Mouse (Mus musculus) thymus, postnatal 0 days (tissue): Measurements from ENCODE around the gene Hras. TPM values are rescaled to one million over a fixed set of nuclear protein-coding genes. Genes with fewer than 3 reads are reported as not detected.

Source experiments
- DNase-seq: peaks from one replicate; pipeline ENCODE4 v3.0.0-alpha.2; 2015; ENCODE audit warnings: low spot score
- polyA plus RNA-seq: library from polyadenylated mRNA; unstranded; fragments of >200 nt; fragmentation: Nextera tagmentation; extraction: Ambion mirVana; gene quantifications from 2 replicates; pipeline ENCODE4 v1.2.1, GENCODE M21; 2015

Hras gene
- polyA plus RNA-seq, 1 experiment from 2014 or later = 66.5 TPM

DNA sequence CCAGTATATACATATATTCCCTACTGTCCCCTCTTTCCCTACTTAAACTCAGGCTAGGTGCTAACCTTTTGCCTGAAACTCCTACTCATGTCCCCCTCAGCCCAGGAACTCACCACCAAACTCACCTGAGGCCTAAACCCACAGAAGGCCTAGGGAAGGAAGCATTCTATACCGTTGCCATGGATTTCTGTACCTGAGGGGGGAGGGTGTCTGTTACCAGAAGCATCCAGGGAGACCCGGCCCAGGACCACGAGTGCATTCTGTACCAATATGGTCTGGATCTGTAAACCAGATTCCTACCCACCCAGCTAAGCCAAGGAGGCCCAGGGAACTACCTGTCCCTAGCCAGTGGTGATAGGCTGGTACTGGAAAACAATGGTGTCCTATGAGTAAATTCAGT lies 20.5 kb upstream of the Hras start:
- no peak for DNase-seq

DNA sequence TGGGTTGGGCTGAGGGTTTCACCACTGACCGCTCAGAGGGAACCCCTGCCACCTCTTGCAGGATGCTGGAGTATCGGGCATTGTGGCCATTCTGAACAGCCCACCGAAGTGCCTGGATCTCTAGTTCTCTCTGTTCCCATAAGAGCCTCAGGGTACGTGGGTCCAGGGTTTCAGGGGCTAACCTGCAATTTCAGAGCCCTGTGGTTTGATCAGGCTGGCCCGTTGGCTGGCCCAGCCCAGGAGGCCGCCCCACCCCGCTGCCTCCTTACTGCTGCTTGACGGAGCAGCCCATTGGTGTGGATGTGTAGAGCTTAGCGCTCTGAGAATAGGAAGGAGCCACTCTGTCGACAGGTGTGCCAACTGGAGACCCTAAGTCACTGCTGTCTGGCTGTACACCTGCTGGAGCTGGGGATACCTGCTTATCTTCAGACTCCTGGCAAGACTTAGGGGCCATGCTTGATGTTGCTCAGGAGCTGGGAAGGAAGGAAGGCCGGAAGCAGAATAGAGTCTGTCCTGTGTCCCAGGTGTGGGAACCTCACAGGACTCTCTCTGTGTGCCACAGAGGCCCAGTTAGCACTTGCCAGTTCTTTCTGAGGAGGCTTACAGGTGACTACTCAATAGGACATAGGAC lies 19.9 kb upstream of the Hras start, which contains the start of gene Lmntd2:
Gene Lmntd2 (minus strand): TSS at position 476 of the 631 bp plus-strand sequence.
- DNase-seq = no peak

DNA sequence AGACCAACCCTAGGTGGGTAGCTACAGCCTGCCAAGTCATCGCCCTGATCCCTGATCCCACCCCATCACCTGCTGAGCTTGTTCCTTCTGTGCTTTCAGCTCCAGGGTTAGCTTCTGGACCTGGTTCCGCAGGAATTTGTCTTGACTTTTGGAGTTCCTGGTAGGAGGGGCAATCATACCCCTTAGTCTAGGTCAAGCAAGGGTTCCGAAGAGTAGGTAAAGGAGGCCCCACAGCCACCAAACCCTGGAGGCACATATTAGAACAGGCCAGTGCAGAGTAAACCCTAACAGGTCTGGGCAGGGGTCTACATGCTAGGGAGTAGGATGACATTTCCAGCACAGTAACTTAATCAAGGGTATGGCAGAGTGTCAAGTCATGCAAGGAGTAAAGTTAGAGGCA lies 19.3 kb upstream of the Hras start:
- DNase-seq = no peak

DNA sequence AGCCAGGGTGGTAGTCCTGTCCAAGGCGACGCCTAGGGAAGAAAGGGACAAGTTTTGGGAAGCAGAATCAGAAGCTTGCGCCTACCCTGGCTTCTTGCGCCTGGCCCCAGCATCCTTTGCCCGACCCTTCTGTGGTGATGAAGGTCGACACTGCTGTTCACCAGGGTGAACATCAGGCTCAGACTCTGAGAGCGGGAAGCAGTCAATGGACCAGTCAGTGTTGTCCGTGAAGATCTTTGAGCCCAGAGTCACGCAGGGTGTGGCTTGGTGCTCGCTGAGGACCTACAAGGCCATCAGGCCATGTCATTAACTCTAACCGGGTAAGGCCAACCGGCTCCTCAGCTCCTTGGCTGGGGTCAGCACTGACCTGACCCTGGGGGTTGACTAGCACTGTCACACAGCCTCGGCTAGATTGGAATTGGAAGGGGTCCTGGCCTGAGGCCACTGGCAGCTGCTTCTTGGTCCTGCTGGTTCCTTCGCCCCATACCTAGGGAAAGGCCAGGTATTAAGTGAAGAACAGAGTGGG lies 16.9 kb upstream of the Hras start:
- no peak for DNase-seq

DNA sequence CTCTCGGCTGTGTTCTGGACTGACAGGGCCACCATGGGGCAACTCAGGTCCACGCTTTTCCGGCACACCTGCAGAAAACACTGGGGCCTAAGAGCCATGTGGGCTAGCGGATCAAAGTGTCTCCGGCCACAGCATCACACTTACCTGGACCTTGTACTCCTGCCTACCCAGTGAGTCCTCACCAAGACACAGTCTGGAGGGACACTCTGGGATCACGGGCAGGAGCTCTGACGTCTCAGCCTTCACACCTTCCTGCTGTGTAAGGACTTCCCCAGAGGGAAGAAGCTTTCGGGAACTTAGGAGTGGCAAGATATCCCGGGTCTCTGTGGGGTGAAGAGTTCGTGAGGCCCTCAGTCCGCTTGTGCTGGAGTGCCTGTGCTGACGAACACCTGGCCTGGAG lies 16.3 kb upstream of the Hras start:
- DNase-seq = no peak

DNA sequence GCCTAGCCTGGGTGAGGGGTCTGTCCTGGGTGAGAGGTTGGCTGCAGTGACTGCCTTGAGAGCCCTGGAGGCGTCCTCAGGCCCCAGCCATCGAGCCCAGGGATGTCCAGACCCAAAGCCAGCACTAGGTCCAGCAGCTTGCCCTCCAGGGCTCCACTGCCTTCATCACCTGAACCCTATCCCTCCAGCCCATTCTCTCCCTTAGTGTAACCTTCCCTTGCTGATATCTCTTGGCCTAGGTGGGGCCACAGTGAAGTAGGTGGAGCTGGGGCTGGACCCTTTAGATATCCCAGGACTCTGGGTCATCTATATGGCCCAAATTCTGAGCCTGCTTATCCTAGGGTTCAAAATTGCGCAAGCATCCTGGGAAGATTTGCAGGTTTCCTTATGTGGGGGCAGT lies 15.7 kb upstream of the Hras start:
- no peak for DNase-seq

DNA sequence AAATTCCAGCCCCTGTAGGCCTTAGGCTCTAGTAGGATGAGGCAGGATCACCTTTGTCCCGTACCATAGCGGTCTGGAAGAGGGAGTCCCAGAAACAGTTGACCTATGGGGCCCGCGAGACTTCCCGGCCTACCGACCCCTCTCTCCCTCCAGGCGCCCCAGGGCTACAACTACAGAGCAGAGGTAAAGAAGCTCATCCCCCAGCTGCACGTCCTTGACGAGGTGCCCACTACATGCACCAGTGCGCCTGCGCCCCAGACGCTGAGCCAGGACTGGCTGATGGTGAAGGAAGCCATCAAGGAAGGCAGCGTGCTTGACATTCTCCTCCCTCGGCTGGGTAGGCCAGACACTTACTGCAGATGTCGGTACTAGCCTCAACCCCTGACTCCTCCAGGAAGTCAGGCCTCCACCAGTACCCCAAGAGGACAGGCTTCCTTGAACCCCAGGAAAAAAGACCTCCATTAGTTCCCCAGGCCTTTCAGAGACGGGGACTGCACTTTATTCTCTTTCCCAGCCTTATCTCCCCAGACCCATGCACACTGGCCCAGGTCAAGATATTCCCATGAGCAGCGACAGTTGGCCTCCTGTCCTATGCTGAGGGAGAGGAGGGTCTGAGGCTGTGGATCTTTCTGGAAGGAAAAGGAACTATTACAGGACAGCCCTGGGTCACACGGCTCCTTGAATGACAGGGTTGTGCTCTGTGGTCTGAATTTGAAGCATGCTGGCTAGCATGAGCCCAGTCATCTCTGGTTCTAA lies 12.6 kb upstream of the Hras start:
- no peak for DNase-seq

DNA sequence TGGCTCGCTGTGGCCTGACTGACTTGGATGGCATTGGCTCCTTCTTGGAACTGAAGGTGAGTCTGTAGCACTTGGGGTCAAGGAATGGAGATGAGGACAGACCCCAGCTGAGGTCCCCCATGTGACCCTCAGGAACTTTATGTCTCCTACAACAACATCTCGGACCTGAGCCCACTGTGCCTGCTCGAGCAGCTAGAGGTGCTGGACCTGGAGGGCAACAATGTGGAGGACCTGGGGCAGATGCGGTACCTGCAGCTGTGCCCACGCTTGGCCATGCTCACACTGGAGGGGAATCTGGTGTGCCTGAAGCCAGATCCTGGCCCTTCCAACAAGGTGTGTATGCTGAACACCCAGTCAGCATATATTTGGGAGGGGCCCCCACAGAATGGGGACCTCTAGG lies 11.7 kb upstream of the Hras start:
- DNase-seq = no peak

DNA sequence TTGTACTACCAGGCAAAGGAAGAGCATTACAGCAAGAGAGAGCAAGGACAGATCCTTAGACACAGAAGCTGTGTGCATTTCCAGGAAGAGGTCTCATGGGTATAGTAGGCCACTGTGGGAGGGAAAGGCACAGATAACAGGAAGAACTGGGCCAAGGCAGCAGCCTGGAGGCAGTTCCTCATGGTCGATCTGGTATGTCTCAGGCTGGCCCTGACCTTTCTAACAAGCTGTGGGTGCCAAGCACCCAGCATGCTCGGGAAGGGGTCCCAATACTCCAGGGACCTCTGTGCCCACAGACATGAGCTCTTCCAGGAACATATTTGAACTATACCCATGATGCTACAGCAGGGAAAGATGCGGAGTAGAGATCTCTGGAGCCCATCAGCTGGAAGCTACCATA lies 10.7 kb upstream of the Hras start:
- no peak for DNase-seq

DNA sequence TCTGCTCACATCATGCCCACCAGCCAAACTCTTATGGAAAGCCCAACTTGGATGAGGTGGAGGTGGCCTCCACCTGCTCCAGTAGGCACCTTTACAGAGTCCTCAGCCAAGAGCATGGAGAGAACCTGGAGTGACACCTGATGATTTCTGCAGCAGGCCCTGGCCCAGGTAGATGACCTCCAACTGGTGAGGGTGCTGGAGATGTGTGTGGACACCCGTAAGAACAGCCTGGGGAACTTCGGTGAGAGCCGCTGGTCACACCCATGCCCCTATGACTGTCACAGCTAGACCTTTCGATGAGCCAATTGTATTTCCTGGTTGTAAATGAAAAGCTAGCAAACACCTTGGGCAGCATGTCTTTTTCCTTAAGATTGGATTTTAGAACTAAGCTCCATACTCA lies 4.3 kb upstream of the Hras start:
- DNase-seq = no peak

DNA sequence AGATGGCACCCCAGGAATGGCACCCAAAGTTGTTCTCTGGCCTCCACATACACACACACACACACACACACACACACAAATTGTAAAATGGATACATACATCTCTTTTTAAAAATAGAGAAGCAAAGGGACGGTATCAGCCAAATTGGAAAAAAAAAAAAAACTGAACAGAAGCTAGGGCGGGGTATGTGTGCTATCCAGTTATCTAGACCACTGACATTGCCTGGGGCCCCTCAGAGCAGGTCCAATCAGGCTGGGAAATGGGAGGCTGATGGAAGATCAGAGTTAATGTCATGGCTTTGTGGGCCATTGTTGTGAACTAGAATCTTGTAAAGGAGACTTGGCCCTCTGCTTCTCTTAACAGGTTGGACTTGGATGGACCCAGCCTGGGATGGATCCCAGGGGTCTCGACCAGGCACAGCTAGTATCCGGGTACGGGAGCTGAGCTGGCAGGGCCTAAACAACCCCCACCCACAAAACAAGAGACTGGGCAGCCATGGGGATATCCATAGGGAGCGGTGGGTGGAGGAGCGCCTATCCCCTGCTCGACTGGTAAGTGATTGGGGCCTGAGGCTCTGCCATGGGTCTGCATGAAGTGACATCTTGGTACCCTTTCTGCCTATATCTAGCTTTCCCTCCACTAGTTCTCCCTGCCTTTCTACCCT lies 2.9 kb upstream of the Hras start:
- DNase-seq = no peak

DNA sequence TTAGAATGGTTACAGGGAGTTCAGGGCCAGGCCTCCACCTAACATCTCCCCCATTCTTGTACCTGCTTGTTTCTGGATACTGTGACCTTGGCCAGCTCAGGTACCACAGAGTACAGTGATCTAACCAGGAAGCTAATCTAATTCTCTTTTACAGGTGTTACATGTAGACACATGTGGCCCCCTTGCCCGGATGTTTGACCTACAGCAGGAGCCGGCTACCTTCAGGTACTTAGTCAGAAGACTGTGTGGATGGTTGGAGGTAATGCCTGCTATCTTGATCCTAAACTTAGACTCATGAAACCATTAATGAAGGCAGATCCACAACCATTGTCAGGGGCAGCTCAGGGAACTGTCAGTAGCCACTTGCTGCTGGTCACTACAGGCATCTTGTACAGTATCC lies 1.9 kb upstream of the Hras start:
- DNase-seq = no peak

DNA sequence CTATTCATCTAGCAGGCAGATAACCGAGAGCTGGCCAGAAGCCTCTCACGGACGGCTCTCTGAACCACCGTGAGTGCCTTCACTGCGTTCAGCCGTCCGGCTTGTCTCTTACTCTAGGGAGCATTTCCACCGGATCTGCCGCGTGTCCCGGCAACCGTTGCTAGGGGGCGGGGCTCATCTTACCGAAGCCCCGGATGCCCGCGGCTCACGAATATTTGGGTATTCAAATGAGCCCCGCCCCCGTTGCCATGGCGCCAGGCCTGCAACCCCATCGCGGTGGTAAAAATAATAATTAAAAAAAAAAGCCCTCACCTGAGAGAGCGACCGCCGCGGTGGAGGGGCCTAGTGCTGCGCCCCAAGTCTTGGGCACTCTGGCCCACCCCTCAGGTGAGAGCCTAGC lies 1.0 kb upstream of the Hras start:
- DNase-seq = peak; percentile 92

DNA sequence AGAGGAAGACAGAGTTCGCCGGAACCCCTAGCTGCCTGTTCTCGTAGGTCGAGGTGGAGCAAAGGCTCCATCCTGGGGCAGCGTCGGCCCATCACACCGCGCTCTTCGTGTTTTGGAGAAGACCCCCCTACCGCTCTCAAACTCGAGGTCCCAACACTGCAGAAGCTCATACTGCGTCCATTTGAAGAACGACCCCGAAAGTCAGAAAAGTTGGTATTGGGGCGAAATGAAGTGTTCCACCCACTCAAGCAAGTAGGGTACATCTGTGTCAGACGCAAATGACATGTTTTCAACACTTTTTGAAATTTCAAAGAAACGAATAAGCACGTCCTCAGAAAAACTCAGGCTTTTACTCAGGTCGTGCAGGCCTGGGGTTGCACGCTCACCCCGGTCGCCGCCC lies 604 bp upstream of the Hras start:
- no peak for DNase-seq

DNA sequence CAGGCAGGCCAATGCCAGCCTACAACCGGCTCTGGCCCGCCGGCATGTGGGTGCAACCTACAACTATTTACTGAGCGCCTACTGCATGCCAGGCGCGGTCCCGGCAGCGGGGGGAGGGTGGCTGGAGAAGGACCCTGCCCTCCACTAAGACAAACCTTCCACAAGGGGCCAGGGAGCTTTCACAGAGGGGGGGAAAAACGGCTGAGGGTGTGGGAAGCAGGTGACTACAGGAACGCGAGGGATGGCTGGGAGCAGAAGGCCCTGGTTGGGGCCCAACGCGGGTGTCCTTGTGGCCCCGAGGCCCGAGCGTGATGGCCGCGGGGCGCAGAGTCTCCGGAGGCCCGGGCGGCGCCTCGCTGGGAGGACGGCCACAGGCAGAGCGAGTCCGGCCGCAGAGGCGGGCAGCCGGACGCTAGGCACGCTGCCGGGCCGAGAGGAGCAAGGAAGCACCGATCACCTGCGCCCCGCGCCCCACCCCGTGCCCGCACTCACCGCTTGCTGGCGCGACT lies 403 bp downstream of the Hras start:
- no peak for DNase-seq

DNA sequence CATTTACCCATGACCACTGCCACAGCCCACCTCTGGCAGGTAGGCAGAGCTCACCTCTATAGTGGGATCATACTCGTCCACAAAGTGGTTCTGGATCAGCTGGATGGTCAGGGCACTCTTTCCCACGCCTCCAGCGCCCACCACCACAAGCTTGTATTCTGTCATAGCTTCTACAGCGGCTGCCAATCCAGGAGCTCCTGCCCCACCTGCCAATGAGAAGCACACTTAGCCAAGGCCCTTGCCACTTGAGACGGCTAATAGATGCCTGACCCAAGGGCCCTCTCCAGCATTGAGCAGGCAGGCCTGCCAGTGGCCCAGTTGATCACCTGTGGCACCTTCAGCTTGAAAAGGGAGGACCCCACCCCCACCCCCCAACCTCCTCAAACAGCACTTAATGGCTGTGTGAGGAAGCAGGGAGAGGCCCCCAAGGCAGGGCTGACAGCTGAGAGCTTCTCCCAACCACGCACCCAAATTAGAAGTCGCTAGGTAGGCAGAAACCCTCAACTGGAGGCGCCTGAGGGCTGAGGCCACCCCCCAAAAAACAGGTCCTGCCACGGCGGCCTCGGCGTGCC lies 943 bp downstream of the Hras start:
- DNase-seq = peak; percentile 45

DNA sequence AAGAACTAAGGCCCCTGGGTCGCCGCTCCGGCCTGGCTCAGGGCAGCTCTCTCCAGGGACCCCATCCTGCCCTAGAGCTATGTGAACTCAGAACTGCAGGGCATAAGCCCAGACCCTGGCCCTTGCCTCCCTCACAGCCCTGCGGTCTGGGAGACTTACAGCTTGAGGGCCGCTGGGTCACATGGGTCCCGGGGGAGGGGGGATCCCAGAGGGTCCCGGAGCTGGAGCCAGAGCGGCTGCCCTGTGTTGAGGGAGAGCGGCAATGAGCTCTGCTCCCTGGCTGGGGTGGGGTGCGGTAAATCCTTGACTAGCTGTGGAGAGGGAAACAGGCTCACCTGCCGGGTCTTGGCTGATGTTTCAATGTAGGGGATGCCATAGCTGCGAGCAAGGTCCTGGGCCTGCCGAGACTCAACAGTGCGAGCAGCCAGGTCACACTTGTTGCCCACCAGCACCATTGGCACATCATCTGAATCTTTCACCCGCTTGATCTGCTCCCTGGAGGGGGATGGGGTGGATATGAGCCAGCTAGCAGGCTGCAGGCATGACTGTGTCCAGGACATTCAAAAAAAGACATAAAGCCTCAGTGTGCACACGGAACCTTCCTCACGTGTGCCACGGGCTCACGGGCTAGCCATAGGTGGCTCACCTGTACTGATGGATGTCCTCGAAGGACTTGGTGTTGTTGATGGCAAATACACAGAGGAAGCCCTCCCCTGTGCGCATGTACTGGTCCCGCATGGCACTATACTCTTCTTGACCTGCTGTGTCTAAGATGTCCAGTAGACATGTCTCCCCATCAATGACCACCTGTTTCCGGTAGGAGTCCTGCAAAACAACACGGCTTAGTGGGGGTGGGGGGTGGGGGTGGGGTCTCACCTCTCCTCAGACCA lies 1.8 kb downstream of the Hras start:
- DNase-seq = no peak

DNA sequence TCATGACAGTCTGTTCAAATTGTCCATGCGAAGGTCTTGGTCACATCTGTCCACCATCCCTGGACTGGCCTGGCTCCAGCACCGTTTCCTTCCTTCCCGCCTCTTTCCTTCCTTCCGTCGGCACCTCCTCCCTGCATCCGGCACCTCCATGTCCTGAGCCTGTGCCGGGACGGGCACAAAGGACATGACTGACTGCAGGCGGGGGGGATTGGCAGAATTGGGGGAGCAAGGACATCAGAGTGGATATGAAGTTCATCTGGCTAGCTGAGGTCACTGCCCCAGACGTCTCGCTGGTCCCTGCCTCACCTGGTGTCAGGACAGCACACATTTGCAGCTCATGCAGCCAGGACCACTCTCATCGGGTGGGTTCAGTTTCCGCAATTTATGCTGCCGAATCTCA lies 2.8 kb downstream of the Hras start:
- DNase-seq = no peak

DNA sequence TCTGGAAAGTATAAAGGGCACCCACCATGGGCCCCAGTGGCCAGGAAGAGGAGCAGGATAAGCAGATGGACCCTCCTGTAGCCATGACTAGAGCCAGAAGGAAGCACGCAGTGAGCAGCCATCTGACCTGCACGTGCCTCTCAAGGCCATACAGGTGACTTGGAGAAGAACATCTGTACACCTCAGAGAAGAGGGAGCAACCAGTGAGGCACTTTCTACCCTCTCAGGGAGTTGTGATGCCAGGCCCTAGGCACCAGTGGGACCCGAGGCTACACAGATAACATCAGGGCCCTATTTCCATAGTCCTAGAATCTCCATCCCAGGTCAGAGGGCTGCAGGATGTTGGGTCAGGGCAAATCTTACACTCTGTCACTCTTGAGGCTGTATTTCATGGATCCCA lies 3.6 kb downstream of the Hras start:
- DNase-seq = no peak

DNA sequence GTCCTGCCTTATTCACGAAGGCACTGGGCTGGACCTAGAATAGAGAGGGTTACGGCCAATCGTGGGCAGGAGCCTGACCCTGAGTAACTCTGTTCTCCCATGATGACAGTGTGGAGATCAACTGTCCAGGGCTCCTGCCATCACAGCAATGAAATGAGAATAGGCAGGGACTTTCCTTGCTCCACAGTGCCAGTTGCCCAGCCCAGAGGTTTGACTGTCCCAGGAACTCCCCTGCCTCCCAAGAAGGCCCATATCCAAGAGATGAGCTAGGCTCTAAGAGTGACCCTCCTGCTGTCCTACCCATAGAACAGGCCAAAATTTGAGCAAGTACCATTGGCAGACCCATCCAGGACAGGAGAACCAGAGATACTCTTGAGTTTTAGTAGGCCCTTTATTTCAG lies 5.1 kb downstream of the Hras start:
- no peak for DNase-seq

DNA sequence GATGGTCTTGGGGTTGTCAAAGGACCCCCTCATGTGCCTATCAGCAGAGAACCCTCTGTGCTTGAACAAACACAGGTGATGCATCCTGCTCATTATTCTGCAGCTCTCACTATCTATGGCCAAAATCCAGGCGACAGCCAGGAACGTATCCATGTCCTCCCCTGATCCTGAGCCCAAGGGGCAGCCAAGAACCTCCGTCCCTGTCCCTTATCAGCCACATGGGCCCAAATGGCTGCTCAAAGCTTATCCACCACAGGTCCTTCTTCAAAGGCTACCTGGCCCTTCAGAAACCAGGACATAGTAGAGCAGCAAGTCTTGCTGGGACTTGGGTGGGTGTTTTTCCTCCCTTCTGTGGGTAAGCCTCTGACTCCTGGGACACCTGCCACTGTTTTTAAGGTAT lies 5.6 kb downstream of the Hras start:
- DNase-seq = no peak
